Mouse (Mus musculus): ENCODE results near the gene AU040320. TPM values are rescaled to one million over a fixed set of nuclear protein-coding genes. Genes with fewer than 3 reads are reported as not detected.

Gene AU040320
- polyA plus RNA-seq, 1 experiment: 30.6 TPM

DNA sequence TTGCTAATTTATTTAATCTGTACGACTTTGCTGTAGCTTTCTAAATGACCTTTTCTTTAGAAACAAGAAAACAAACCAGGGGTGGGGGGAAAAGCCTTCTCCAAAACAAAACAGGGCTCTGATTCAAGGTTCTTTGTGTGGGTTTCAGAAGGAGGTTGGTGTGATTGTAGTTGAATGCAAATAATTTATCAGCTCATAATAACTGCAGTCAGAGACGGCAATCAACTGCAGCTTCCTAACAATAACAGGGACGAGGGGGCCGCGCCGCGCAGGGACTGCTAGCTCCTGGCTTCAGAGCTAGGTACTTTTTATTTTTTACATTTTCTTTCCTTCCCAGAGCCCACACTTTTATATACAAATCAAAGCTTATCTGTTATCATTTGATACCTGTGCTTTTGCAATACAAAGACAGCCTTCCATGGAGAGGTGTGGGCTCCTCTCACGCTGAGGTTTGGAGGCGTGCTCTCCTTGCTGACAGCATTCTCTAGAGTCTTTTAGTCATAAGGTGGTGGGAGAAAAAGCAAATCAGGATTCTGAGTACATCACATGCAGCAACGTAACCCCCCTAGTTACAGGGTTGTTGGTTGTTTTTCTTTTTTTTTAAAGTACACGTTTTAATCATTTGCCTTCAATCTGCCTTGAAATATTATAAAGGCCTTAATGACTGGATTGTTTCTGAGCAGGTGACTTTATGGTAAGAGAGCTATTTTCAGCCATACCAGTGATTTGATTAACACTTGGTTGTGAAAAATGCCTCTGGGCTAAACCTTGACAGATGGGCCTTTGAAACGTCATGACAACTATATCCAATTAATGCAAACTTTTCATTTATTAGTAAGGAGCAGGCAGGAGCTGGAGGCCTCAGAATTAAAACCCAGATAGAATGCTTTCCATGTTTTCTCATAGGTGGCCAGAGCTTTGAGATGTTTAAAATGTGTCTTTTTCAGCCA lies 26.8 kb downstream of the AU040320 start:
- Histone ChIP-seq H3K27ac (ENCODE audit: insufficient read depth, low read length) (no peak overlapping the region), H3K4me3 (ENCODE audit: insufficient read depth, low read length) (no peak overlapping the region), H3K4me1 (ENCODE audit: control insufficient read depth, insufficient read depth, low read length) (no peaks in the 10 kb centered on the region)
- TF ChIP-seq POLR2A (IDR thresholded peaks at IDR 0.05; ENCODE audit: low read depth, low read length) (no peak), CTCF (IDR thresholded peaks at IDR 0.05; ENCODE audit: borderline replicate concordance, insufficient read depth, low read length) (no peak)

DNA sequence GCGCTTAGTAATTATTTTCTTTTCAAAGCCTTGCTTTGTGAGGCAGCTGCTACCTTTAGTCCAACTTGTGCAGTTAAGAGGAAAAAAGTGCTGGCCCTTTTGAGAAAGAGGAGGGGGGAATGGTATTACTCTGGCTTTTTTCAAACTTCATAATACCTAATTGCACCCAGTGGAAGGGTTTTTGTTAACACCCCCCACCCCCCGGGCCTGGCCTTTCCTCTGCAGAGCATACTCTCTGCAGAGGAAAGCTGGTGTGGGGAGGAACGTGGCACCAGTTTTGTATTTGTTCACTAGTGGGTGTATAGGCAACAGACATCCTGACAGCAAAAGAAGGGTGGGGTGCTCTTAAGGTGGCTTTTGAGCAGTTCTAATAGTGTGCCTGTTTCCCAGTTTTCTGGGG lies 28.5 kb downstream of the AU040320 start:
- no peak overlapping the region for H3K27ac ChIP-seq (ENCODE audit: insufficient read depth, low read length)

DNA sequence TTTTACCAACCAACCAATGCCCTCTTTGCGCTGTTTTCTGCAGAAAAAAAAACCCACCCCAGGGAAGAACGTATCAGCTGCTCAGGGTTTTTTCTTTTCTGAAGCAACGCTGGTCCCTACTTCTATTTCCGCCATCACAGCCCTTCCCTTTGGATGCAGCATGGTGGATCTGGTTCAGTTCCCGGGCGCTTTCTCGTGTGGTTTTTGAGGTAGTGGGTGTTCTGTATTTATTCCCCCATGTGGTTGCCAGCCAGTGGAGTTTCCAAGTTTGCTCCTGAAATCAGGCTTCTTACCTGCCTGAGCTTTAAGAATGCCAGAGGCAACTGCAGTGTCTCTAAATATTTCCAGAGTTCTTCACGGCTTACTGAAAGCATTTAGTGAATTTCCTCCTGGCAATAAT lies 29.2 kb downstream of the AU040320 start:
- no peaks in the 10 kb centered on the region for H3K4me1 ChIP-seq (ENCODE audit: control insufficient read depth, insufficient read depth, low read length)
- TF ChIP-seq CTCF (IDR thresholded peaks at IDR 0.05; ENCODE audit: borderline replicate concordance, insufficient read depth, low read length) (no peak), POLR2A (IDR thresholded peaks at IDR 0.05; ENCODE audit: low read depth, low read length) (no peak)
- no peak overlapping the region for H3K4me3 ChIP-seq (ENCODE audit: insufficient read depth, low read length)
- peak overlapping the region; percentile 5; the same call in 1 of the 2 replicates for H3K27ac ChIP-seq (ENCODE audit: insufficient read depth, low read length)

More for the DNA sequence above, 28.5 kb downstream of the AU040320 start:
- Histone ChIP-seq H3K4me3 (ENCODE audit: insufficient read depth, low read length) (no peak overlapping the region), H3K4me1 (ENCODE audit: control insufficient read depth, insufficient read depth, low read length) (no peaks in the 10 kb centered on the region)
- TF ChIP-seq CTCF (IDR thresholded peaks at IDR 0.05; ENCODE audit: borderline replicate concordance, insufficient read depth, low read length): no peak
- no peak for TF ChIP-seq POLR2A (IDR thresholded peaks at IDR 0.05; ENCODE audit: low read depth, low read length)

DNA sequence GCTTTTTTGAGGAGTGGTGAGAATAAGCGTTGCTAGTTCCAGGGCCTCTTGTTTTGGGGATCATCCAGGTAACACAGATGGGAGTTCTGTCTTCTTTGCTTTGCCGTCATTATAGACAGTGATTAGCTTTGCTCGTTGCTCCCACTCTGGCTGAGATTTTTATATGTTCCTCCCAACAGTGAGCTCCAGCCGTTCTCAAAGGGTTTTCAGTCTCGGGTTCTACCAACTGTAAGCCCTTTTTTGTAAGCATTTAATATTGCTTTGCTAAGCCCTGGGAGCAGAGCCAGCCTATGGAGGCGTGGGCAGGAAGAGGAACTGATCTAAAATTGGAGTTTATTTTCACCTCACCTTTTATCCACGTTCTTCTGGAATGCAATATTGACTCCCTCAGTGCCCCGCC lies 29.7 kb downstream of the AU040320 start:
- no peak for TF ChIP-seq CTCF (IDR thresholded peaks at IDR 0.05; ENCODE audit: borderline replicate concordance, insufficient read depth, low read length)
- no peak for TF ChIP-seq POLR2A (IDR thresholded peaks at IDR 0.05; ENCODE audit: low read depth, low read length)
- Histone ChIP-seq H3K4me3 (ENCODE audit: insufficient read depth, low read length) (no peak overlapping the region), H3K27ac (ENCODE audit: insufficient read depth, low read length) (no peak overlapping the region), H3K4me1 (ENCODE audit: control insufficient read depth, insufficient read depth, low read length) (no peaks in the 10 kb centered on the region)

GRCm38 (mm10) chr4:126792341-126793102 lies 39.2 kb downstream of the AU040320 start:
- TF ChIP-seq CTCF (IDR thresholded peaks at IDR 0.05; ENCODE audit: borderline replicate concordance, insufficient read depth, low read length): no peak
- TF ChIP-seq POLR2A (IDR thresholded peaks at IDR 0.05; ENCODE audit: low read depth, low read length): no peak
- Histone ChIP-seq H3K4me3 (ENCODE audit: insufficient read depth, low read length) (no peak overlapping the region), H3K27ac (ENCODE audit: insufficient read depth, low read length) (no peak overlapping the region), H3K4me1 (ENCODE audit: control insufficient read depth, insufficient read depth, low read length) (no peaks in the 10 kb centered on the region)

- Histone ChIP-seq H3K4me3 (ENCODE audit: insufficient read depth, low read length) (no peak overlapping the region), H3K27ac (ENCODE audit: insufficient read depth, low read length) (no peak overlapping the region), H3K4me1 (ENCODE audit: control insufficient read depth, insufficient read depth, low read length) (no peaks in the 10 kb centered on the region)
- TF ChIP-seq CTCF (IDR thresholded peaks at IDR 0.05; ENCODE audit: borderline replicate concordance, insufficient read depth, low read length): no peak
- TF ChIP-seq POLR2A (IDR thresholded peaks at IDR 0.05; ENCODE audit: low read depth, low read length): no peak
Observed at GRCm38 (mm10) chr4:126802174-126802573, 48.8 kb downstream of the AU040320 start.

- TF ChIP-seq CTCF (IDR thresholded peaks at IDR 0.05; ENCODE audit: borderline replicate concordance, insufficient read depth, low read length): no peak
- no peak for TF ChIP-seq POLR2A (IDR thresholded peaks at IDR 0.05; ENCODE audit: low read depth, low read length)
- Histone ChIP-seq H3K4me3 (ENCODE audit: insufficient read depth, low read length) (no peak overlapping the region), H3K27ac (ENCODE audit: insufficient read depth, low read length) (no peak overlapping the region), H3K4me1 (ENCODE audit: control insufficient read depth, insufficient read depth, low read length) (no peaks in the 10 kb centered on the region)
Observed at GRCm38 (mm10) chr4:126803268-126803873, 50.0 kb downstream of the AU040320 start.

DNA sequence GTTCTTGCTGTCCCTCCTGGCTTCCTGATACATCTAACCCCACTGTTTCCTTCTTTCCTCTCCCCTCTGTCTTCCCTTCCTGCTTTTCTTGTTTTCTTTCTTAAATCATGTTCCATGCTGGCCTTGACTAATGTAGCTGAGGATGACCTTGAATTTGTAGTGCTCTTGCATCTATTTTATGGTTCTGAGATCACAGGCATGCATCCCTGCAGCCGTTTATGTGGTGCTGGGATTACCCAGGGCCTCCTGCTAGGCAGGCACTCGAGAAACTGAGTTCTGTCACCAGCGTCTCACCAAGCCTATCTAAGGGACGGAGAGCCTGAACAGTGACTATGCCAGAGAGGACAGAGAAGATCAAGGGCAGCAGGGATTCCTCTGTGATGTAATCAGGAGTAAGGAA lies 52.4 kb downstream of the AU040320 start:
- no peaks in the 10 kb centered on the region for H3K4me1 ChIP-seq (ENCODE audit: control insufficient read depth, insufficient read depth, low read length)
- no peak overlapping the region for H3K4me3 ChIP-seq (ENCODE audit: insufficient read depth, low read length)
- TF ChIP-seq POLR2A (IDR thresholded peaks at IDR 0.05; ENCODE audit: low read depth, low read length) (no peak), CTCF (IDR thresholded peaks at IDR 0.05; ENCODE audit: borderline replicate concordance, insufficient read depth, low read length) (no peak)
- H3K27ac ChIP-seq (ENCODE audit: insufficient read depth, low read length): no peak overlapping the region

- TF ChIP-seq POLR2A (IDR thresholded peaks at IDR 0.05; ENCODE audit: low read depth, low read length) (no peak), CTCF (IDR thresholded peaks at IDR 0.05; ENCODE audit: borderline replicate concordance, insufficient read depth, low read length) (no peak)
- no peak overlapping the region for H3K4me3 ChIP-seq (ENCODE audit: insufficient read depth, low read length)
- H3K4me1 ChIP-seq (ENCODE audit: control insufficient read depth, insufficient read depth, low read length): no peaks in the 10 kb centered on the region
- H3K27ac ChIP-seq (ENCODE audit: insufficient read depth, low read length): no peak overlapping the region
Observed at GRCm38 (mm10) chr4:126806692-126807427, 53.5 kb downstream of the AU040320 start.
